Mouse (Mus musculus) layer of hippocampus, postnatal 36 days (tissue): Measurements from ENCODE around the gene Dtx4. TPM values are rescaled to one million over a fixed set of nuclear protein-coding genes. Genes with fewer than 3 reads are reported as not detected.

Experiments used
- total RNA-seq, 2 experiments: library from RNA; stranded (reverse); gene quantifications; 2 replicates each; pipeline ENCODE4 v1.2.3; 2021

Dtx4 gene
- total RNA-seq, 2 experiments from 2014 or later: 33.6 to 36.6 TPM

Other genes with a start within 250 kb of the Dtx4 start
- not detected for gene Olfr235, start 240.4 kb downstream of the Dtx4 start, total RNA-seq
- not detected for gene Olfr1434, start 221.6 kb downstream of the Dtx4 start, total RNA-seq
- gene Olfr1436, start 202.3 kb downstream of the Dtx4 start, total RNA-seq: not detected
- not detected for gene Olfr1437, start 176.4 kb downstream of the Dtx4 start, total RNA-seq
- not detected for gene Olfr1438-ps1, start 165.5 kb downstream of the Dtx4 start, total RNA-seq
- gene Olfr1440, start 114.2 kb downstream of the Dtx4 start, total RNA-seq: not detected
- gene Olfr1441, start 84.0 kb downstream of the Dtx4 start, total RNA-seq: not detected
- gene Pfpl, start 73.5 kb downstream of the Dtx4 start, total RNA-seq: not detected
- gene Mpeg1, start 40.7 kb downstream of the Dtx4 start, total RNA-seq: 1 to 10 TPM; 6.7 to 7.4 TPM
- gene Fam111a, start 44.3 kb upstream of the Dtx4 start, total RNA-seq: 1 to 10 TPM; 1.3 to 1.6 TPM
- not detected for gene Gm4952, start 98.5 kb upstream of the Dtx4 start, total RNA-seq
- under 1 TPM; 0.17 to 0.28 TPM for gene Glyat, start 131.9 kb upstream of the Dtx4 start, total RNA-seq
- gene Olfr1442, start 169.0 kb upstream of the Dtx4 start, total RNA-seq: not detected
- not detected for gene Olfr1443, start 176.7 kb upstream of the Dtx4 start, total RNA-seq
- gene Keg1, start 194.3 kb upstream of the Dtx4 start, total RNA-seq: not detected